Mouse (Mus musculus) testis, adult 2 months (tissue): ENCODE data around the gene Nr1h5.

ENCODE experiments used
- CTCF ChIP-seq: fragments of 200-500 bp; IDR thresholded peaks from 2 replicates; pipeline ENCODE4 v1.5.1; 2012; ENCODE audit warnings: low read depth, mild to moderate bottlenecking, inconsistent platforms, low read length, moderate library complexity; ENCODE audit not compliant: control insufficient read depth, insufficient read depth, insufficient replicate concordance
- POLR2A ChIP-seq: fragments of 200-500 bp; IDR thresholded peaks from 2 replicates; pipeline ENCODE4 v1.6.1; 2012; ENCODE audit warnings: low read depth, mild to moderate bottlenecking, inconsistent platforms, low read length, moderate library complexity; ENCODE audit not compliant: control insufficient read depth

GRCm38 (mm10) chr3:102979550-102980348, 15.8 kb upstream of the Nr1h5 start:
- TF ChIP-seq CTCF: no peak
- no peak for TF ChIP-seq POLR2A
